Mouse (Mus musculus) MEL (cell line): Measurements from ENCODE around the gene Zfp60. TPM values are rescaled to one million over a fixed set of nuclear protein-coding genes. Genes with fewer than 3 reads are reported as not detected.

Experiments
- DNase-seq: peaks from one replicate; pipeline ENCODE4 v3.0.0; 2011; ENCODE audit warnings: low read depth, low spot score
- H3K27ac ChIP-seq: 2 replicates; pipeline ENCODE4 v1.5.1; 2012; ENCODE audit warnings: low read depth, mild to moderate bottlenecking, control low read depth, low read length, moderate library complexity; ENCODE audit not compliant: control insufficient read depth
- H3K27me3 ChIP-seq, 2 experiments: fragments of 150-350 bp in 1 of 2; sonication (generic) in 1 of 2; 2 replicates each; pipeline ENCODE4 v1.6.1; 2012; ENCODE audit warnings: low read length in 2 of 2, mild to moderate bottlenecking in 2 of 2, improper control_type of control experiment in 1 of 2, moderate library complexity in 1 of 2; ENCODE audit not compliant: insufficient read depth in 2 of 2, control insufficient read depth in 1 of 2
- H3K36me3 ChIP-seq, 2 experiments: 2 replicates each; pipeline ENCODE4 v1.6.1; 2012 to 2014; ENCODE audit warnings: low read length in 2 of 2, improper control_type of control experiment in 1 of 2, inconsistent platforms in 1 of 2, mild to moderate bottlenecking in 1 of 2; ENCODE audit not compliant: insufficient read depth in 2 of 2, control insufficient read depth in 1 of 2
- H3K4me1 ChIP-seq, 2 experiments: fragments of 150-350 bp in 1 of 2; sonication (generic) in 1 of 2; 2 replicates each; pipeline ENCODE4 v1.6.1; 2012; ENCODE audit warnings: low read length in 2 of 2, improper control_type of control experiment in 1 of 2, mild to moderate bottlenecking in 1 of 2; ENCODE audit not compliant: insufficient read depth in 2 of 2, control insufficient read depth in 1 of 2
- H3K4me3 ChIP-seq, 2 experiments: fragments of 150-350 bp in 1 of 2; sonication (generic) in 1 of 2; 2 replicates each; pipeline ENCODE4 v1.5.1; 2012; ENCODE audit warnings: low read depth in 2 of 2, low read length in 2 of 2, mild to moderate bottlenecking in 2 of 2, moderate library complexity in 2 of 2, control low read depth in 1 of 2, improper control_type of control experiment in 1 of 2; ENCODE audit not compliant: control insufficient read depth in 1 of 2, insufficient read depth in 1 of 2
- H3K79me2 ChIP-seq: 2 replicates; pipeline ENCODE4 v1.6.1; 2012; ENCODE audit warnings: mild to moderate bottlenecking, low read length, moderate library complexity; ENCODE audit not compliant: control insufficient read depth, poor library complexity, insufficient read depth
- H3K9ac ChIP-seq: 2 replicates; pipeline ENCODE4 v1.6.1; 2012; ENCODE audit warnings: low read depth, mild to moderate bottlenecking, control low read depth, low read length, moderate library complexity; ENCODE audit not compliant: control insufficient read depth, poor library complexity, severe bottlenecking
- H3K9me3 ChIP-seq: fragments of 150-350 bp; sonication (generic); replicated peaks from 2 replicates; pipeline ENCODE4 v1.6.1; 2012; ENCODE audit warnings: mild to moderate bottlenecking, low read length, improper control_type of control experiment, moderate library complexity; ENCODE audit not compliant: insufficient read depth
- CHD1 ChIP-seq: IDR thresholded peaks from 2 replicates; pipeline ENCODE4 v1.6.1; 2012; ENCODE audit warnings: low read depth, mild to moderate bottlenecking, inconsistent platforms, low read length, improper control_type of control experiment
- CHD2 ChIP-seq: IDR thresholded peaks from 2 replicates; pipeline ENCODE4 v1.6.1; 2011; ENCODE audit warnings: low read length, improper control_type of control experiment
- CTCF ChIP-seq, 3 experiments: IDR thresholded peaks in 2 of 3; conservative IDR thresholded peaks in 1 of 3; 2 replicates each; pipeline ENCODE4 v1.5.1; 2011 to 2012; ENCODE audit warnings: low read length in 3 of 3, low read depth in 2 of 3, mild to moderate bottlenecking in 2 of 3, improper control_type of control experiment in 1 of 3, inconsistent platforms in 1 of 3, mixed read lengths in 1 of 3, moderate library complexity in 1 of 3; ENCODE audit not compliant: control insufficient read depth in 1 of 3, insufficient read depth in 1 of 3, poor library complexity in 1 of 3, severe bottlenecking in 1 of 3
- E2F4 ChIP-seq: IDR thresholded peaks from 2 replicates; pipeline ENCODE4 v1.6.1; 2011; ENCODE audit warnings: low read depth, low read length, improper control_type of control experiment, borderline replicate concordance
- ELF1 ChIP-seq: IDR thresholded peaks from 2 replicates; pipeline ENCODE4 v1.6.1; 2014; ENCODE audit warnings: low read depth, mild to moderate bottlenecking, inconsistent platforms, low read length, improper control_type of control experiment, moderate library complexity
- GABPA ChIP-seq: IDR thresholded peaks from 2 replicates; pipeline ENCODE4 v1.6.1; 2012; ENCODE audit warnings: low read depth, mild to moderate bottlenecking, inconsistent platforms, low read length, improper control_type of control experiment, moderate library complexity
- GATA1 ChIP-seq: IDR thresholded peaks from 2 replicates; pipeline ENCODE4 v1.6.1; 2011; ENCODE audit warnings: low read depth, low read length, improper control_type of control experiment
- JUND ChIP-seq: IDR thresholded peaks from 2 replicates; pipeline ENCODE4 v1.6.1; 2011; ENCODE audit warnings: low read depth, mild to moderate bottlenecking, improper control_type of control experiment, low read length
- KAT2A ChIP-seq: conservative IDR thresholded peaks from 2 replicates; pipeline ENCODE4 v1.6.1; 2012; ENCODE audit warnings: low read depth, low read length, improper control_type of control experiment, inconsistent platforms
- MAFK ChIP-seq: IDR thresholded peaks from 2 replicates; pipeline ENCODE4 v1.6.1; 2011; ENCODE audit warnings: low read depth, mild to moderate bottlenecking, low read length, improper control_type of control experiment, borderline replicate concordance
- MAX ChIP-seq: IDR thresholded peaks from 2 replicates; pipeline ENCODE4 v1.6.1; 2011; ENCODE audit warnings: low read length, improper control_type of control experiment
- MEF2A ChIP-seq: IDR thresholded peaks from 2 replicates; pipeline ENCODE4 v1.6.1; 2014; ENCODE audit warnings: low read depth, mild to moderate bottlenecking, inconsistent platforms, low read length, improper control_type of control experiment; ENCODE audit not compliant: poor library complexity, insufficient replicate concordance, severe bottlenecking; ENCODE audit errors: extremely low read depth
- MXI1 ChIP-seq: IDR thresholded peaks from 2 replicates; pipeline ENCODE4 v1.6.1; 2011; ENCODE audit warnings: mild to moderate bottlenecking, low read depth, low read length, improper control_type of control experiment
- MYB ChIP-seq: IDR thresholded peaks from 2 replicates; pipeline ENCODE4 v1.6.1; 2011; ENCODE audit warnings: mild to moderate bottlenecking, low read depth, low read length, improper control_type of control experiment
- MYC ChIP-seq: IDR thresholded peaks from 2 replicates; pipeline ENCODE4 v1.6.1; 2011; ENCODE audit warnings: low read depth, mild to moderate bottlenecking, low read length, improper control_type of control experiment, moderate library complexity
- NRF1 ChIP-seq: IDR thresholded peaks from 2 replicates; pipeline ENCODE4 v1.6.1; 2014; ENCODE audit warnings: low read depth, mild to moderate bottlenecking, inconsistent platforms, low read length, improper control_type of control experiment, moderate library complexity; ENCODE audit not compliant: poor library complexity, insufficient read depth, severe bottlenecking
- RAD21 ChIP-seq: IDR thresholded peaks from 2 replicates; pipeline ENCODE4 v1.6.1; 2011; ENCODE audit warnings: mild to moderate bottlenecking, low read depth, low read length, improper control_type of control experiment
- SIN3A ChIP-seq: IDR thresholded peaks from 2 replicates; pipeline ENCODE4 v1.6.1; 2012; ENCODE audit warnings: low read length, improper control_type of control experiment, inconsistent platforms
- SMC3 ChIP-seq: IDR thresholded peaks from 2 replicates; pipeline ENCODE4 v1.6.1; 2011; ENCODE audit warnings: low read depth, low read length, improper control_type of control experiment
- TAL1 ChIP-seq: IDR thresholded peaks from 2 replicates; pipeline ENCODE4 v1.6.1; 2012; ENCODE audit warnings: mild to moderate bottlenecking, inconsistent platforms, low read length, moderate library complexity, mixed read lengths
- TBP ChIP-seq: IDR thresholded peaks from 2 replicates; pipeline ENCODE4 v1.8.0; 2011; ENCODE audit warnings: low read depth, low read length, improper control_type of control experiment
- TCF12 ChIP-seq: IDR thresholded peaks from 2 replicates; pipeline ENCODE4 v1.6.1; 2014; ENCODE audit warnings: low read depth, mild to moderate bottlenecking, inconsistent platforms, low read length, improper control_type of control experiment, moderate library complexity
- UBTF ChIP-seq: IDR thresholded peaks from 2 replicates; pipeline ENCODE4 v1.6.1; 2012; ENCODE audit warnings: low read depth, mild to moderate bottlenecking, inconsistent platforms, low read length, improper control_type of control experiment, moderate library complexity, borderline replicate concordance; ENCODE audit not compliant: insufficient read depth
- USF1 ChIP-seq: IDR thresholded peaks from 2 replicates; pipeline ENCODE4 v1.6.1; 2014; ENCODE audit warnings: low read depth, mild to moderate bottlenecking, inconsistent platforms, low read length, improper control_type of control experiment, moderate library complexity
- USF2 ChIP-seq, 2 experiments: IDR thresholded peaks; 2 replicates each; pipeline ENCODE4 v1.6.1; 2011 to 2012; ENCODE audit warnings: improper control_type of control experiment in 2 of 2, low read length in 2 of 2, borderline replicate concordance in 1 of 2, inconsistent platforms in 1 of 2, low read depth in 1 of 2, mild to moderate bottlenecking in 1 of 2; ENCODE audit not compliant: insufficient read depth in 1 of 2
- ZKSCAN1 ChIP-seq: IDR thresholded peaks from 2 replicates; pipeline ENCODE4 v1.6.1; 2012; ENCODE audit warnings: low read depth, mild to moderate bottlenecking, inconsistent platforms, low read length, improper control_type of control experiment, moderate library complexity
- ZMIZ1 ChIP-seq: IDR thresholded peaks from 2 replicates; pipeline ENCODE4 v1.6.1; 2012; ENCODE audit warnings: low read depth, mild to moderate bottlenecking, inconsistent platforms, low read length, improper control_type of control experiment, moderate library complexity
- polyA plus RNA-seq, 2 experiments: library from polyadenylated mRNA; stranded (reverse) in 1 of 2; unstranded in 1 of 2; fragments of >175 nt in 1 of 2; fragments of >200 nt in 1 of 2; gene quantifications; 2 replicates each; pipeline versions ENCODE4 v1.2.1 to v1.2.4; 2012; ENCODE audit warnings: low replicate concordance in 2 of 2, low read depth in 1 of 2; ENCODE audit not compliant: insufficient read length in 2 of 2, insufficient read depth in 1 of 2, missing spikeins in 1 of 2
- total RNA-seq: library from RNA; depleted of rRNA; stranded (reverse); fragments of 300-350 nt; gene quantifications from 2 replicates; pipeline ENCODE4 v1.2.3, GENCODE M21; 2012

Zfp60 gene
- total and polyA plus RNA-seq, 3 experiments, result 4.2 to 137 (median 6.7) TPM

GRCm38 (mm10) chr7:27688246-27688788 is 42.9 kb upstream of the Zfp60 start:
- no peak for TF ChIP-seq TCF12
- no peak for TF ChIP-seq KAT2A
- 0 out of 2 replicates have a peak, but pooled peaks have one; percentile 56 for TF ChIP-seq CHD1
- Histone ChIP-seq H3K4me3 (peak overlapping the region; percentile 75 to 86), H3K27ac (peak overlapping the region; percentile 74; the same call in 1 of the 2 replicates), H3K9me3 (no peaks in the 10 kb centered on the region), H3K27me3 (no peaks in the 10 kb centered on the region), H3K79me2 (peaks cover 2% of the 10 kb centered on the region; the same call in 1 of the 2 replicates), H3K4me1 (peaks cover 0 to 6% of the 10 kb centered on the region in 2 experiments; a peak in 2 of 4 replicates), H3K36me3 (peaks cover 0 to 3% of the 10 kb centered on the region in 2 experiments; a peak in 1 of 4 replicates), H3K9ac (peak overlapping the region; percentile 87)
- DNase-seq, result peak; percentile 54

- peak within 1 kb of the TSS; percentile 75 to 86 for H3K4me3 ChIP-seq
- H3K27me3 ChIP-seq, result no peaks in the 10 kb centered on the region
- H3K4me1 ChIP-seq, result peaks cover 0 to 6% of the 10 kb centered on the region in 2 experiments; a peak in 3 of 4 replicates
- no peaks in the 10 kb centered on the region for H3K9me3 ChIP-seq
- peak within 1 kb of the TSS; percentile 87 for H3K9ac ChIP-seq
- H3K79me2 ChIP-seq, result peaks cover 2% of the 10 kb centered on the region; the same call in 1 of the 2 replicates
- peak within 1 kb of the TSS; percentile 74 for H3K27ac ChIP-seq
- peaks cover 0 to 3% of the 10 kb centered on the region in 2 experiments; a peak in 1 of 4 replicates for H3K36me3 ChIP-seq
- peak; percentile 99 for DNase-seq
- TF ChIP-seq USF1, result peak; percentile 88
- peak; percentile 70; the same call in 1 of the 2 replicates for TF ChIP-seq MYC
- TF ChIP-seq USF2 (IDR thresholded peaks at IDR 0.05; ENCODE audit: borderline replicate concordance in 1 of 2, insufficient read depth in 1 of 2, low read depth in 1 of 2, low read length in 2 of 2), result no peak
- peak; percentile 74 for TF ChIP-seq NRF1
- no peak for TF ChIP-seq ZKSCAN1
- peak; percentile 100 for TF ChIP-seq JUND
- no peak for TF ChIP-seq TAL1
- TF ChIP-seq TBP, result peak; percentile 56; the same call in 1 of the 2 replicates
- TF ChIP-seq UBTF, result no peak
- no peak for TF ChIP-seq GABPA
- TF ChIP-seq CHD1, result no peak
- no peak for TF ChIP-seq MAFK
- TF ChIP-seq RAD21, result no peak
- TF ChIP-seq TCF12, result peak; percentile 64
- TF ChIP-seq KAT2A, result peak; percentile 93
- 0 out of 2 replicates have a peak, but pooled peaks have one; percentile 23 for TF ChIP-seq MYB
- 0 out of 2 replicates have a peak, but pooled peaks have one; percentile 18 for TF ChIP-seq E2F4
- TF ChIP-seq SMC3, result no peak
- no peak for TF ChIP-seq MEF2A
- peak; percentile 59 for TF ChIP-seq MXI1
- no peak for TF ChIP-seq CHD2
- no peak for TF ChIP-seq CTCF (IDR thresholded peaks at IDR 0.05 in 2 of 3, conservative IDR thresholded peaks at IDR 0.05 in 1 of 3; ENCODE audit: control insufficient read depth in 1 of 3, insufficient read depth in 1 of 3, low read depth in 2 of 3, low read length in 3 of 3, poor library complexity in 1 of 3, severe bottlenecking in 1 of 3)
- no peak; the same call in 1 of the 2 replicates for TF ChIP-seq ZMIZ1
- peak; percentile 79 for TF ChIP-seq GATA1
- peak; percentile 73 for TF ChIP-seq MAX
- TF ChIP-seq SIN3A, result peak; percentile 80
- peak; percentile 91 for TF ChIP-seq ELF1
Observed at GRCm38 (mm10) chr7:27688815-27689612, 42.2 kb upstream of the Zfp60 start, which contains the start of gene Zfp607b. Gene Zfp607b, plus strand, starts transcription at chr7:27689340.
